Mouse (Mus musculus) embryonic stem cell, embryonic (primary cell): ENCODE data around the gene Ezh1.

ENCODE experiments used
- CTCF ChIA-PET, 4 experiments: fragments of 300-600 bp in 2 of 4; fragments of 350-600 bp in 2 of 4; sonication (Branson Sonifier 250); formaldehyde crosslinking; loops; one replicate each; lab custom pipeline; 2022; ENCODE audit warnings: inconsistent platforms in 2 of 4; lab: Charles Lee
- POLR2A ChIA-PET, 4 experiments: fragments of 300-600 bp in 2 of 4; fragments of 350-600 bp in 2 of 4; sonication (Branson Sonifier 250); formaldehyde crosslinking; loops; one replicate each; lab custom pipeline; 2022; ENCODE audit warnings: antibody characterized with exemption in 4 of 4, inconsistent platforms in 1 of 4; lab: Charles Lee

The Ezh1 gene

GRCm38 (mm10) chr11:101185441-101185840 is 40.8 kb downstream of the Ezh1 start:
- POLR2A ChIA-PET, result no interaction called here
- CTCF ChIA-PET, result interaction anchor here in 3 of 4 experiments (0.6 to 1.5 kb wide), 3 partner anchors 8 to 471 kb away, joined by 3 to 4 read pairs (median 4); no protein-coding TSS in a partner anchor

- CTCF ChIA-PET, result interaction anchor here in 3 of 4 experiments (0.6 to 1.5 kb wide), 3 partner anchors 8 to 471 kb away, joined by 3 to 4 read pairs (median 4); no protein-coding TSS in a partner anchor
- POLR2A ChIA-PET, result interaction anchor here in 2 of 4 experiments (0.6 to 0.8 kb wide), 3 partner anchors 65 to 176 kb away, joined by 3 read pairs; no protein-coding TSS in a partner anchor
Observed at GRCm38 (mm10) chr11:101184984-101185383, 41.3 kb downstream of the Ezh1 start.

- POLR2A ChIA-PET, result interaction anchor here in 2 of 4 experiments (0.6 to 1.4 kb wide), 9 partner anchors 8 to 118 kb away, joined by 3 to 5 read pairs (median 3); partner anchors contain the start of gene Plekhh3 (in 1 of the 2)
- CTCF ChIA-PET, result interaction anchor here in 3 of 4 experiments (0.6 to 1.8 kb wide), 6 partner anchors 9 to 1626 kb away, joined by 3 to 6 read pairs (median 3); partner anchors contain the start of gene Cntnap1 (in 1 of the 3)
Observed at GRCm38 (mm10) chr11:101182771-101183517, 43.3 kb downstream of the Ezh1 start.

- CTCF ChIA-PET, result interaction anchor here (0.5 to 2.2 kb wide), 13 partner anchors 9 to 340 kb away, joined by 3 to 24 read pairs (median 6); partner anchors contain the start of genes Becn1 (in 1 of the 4), Cntnap1 (in 1 of the 4) and Psmc3ip (in 1 of the 4)
- POLR2A ChIA-PET, result interaction anchor here in 2 of 4 experiments (0.6 to 1.5 kb wide), 6 partner anchors 8 to 119 kb away, joined by 3 to 4 read pairs (median 3); partner anchors contain the start of gene Plekhh3 (in 1 of the 2)
Observed at GRCm38 (mm10) chr11:101181961-101182360, 44.3 kb downstream of the Ezh1 start.

GRCm38 (mm10) chr11:101180846-101181740 is 45.2 kb downstream of the Ezh1 start:
- POLR2A ChIA-PET, result interaction anchor here in 3 of 4 experiments (0.6 to 1.5 kb wide), 27 partner anchors 9 to 1246 kb away, joined by 3 to 8 read pairs (median 3); partner anchors contain the start of genes Plekhh3 (in 3 of the 3), Becn1 (in 1 of the 3), Psmc3ip (in 1 of the 3) and Retreg3 (in 1 of the 3)
- CTCF ChIA-PET, result interaction anchor here (0.5 to 2.5 kb wide), 85 partner anchors 8 to 1117 kb away, joined by 3 to 33 read pairs (median 5); partner anchors contain the start of genes Becn1 (in 2 of the 4), Plekhh3 (in 2 of the 4), Retreg3 (in 2 of the 4) and Tubg1 (in 2 of the 4)

- ChIA-PET CTCF (interaction anchor here (0.5 to 2.5 kb wide), 86 partner anchors 9 to 1117 kb away, joined by 3 to 33 read pairs (median 5); partner anchors contain the start of genes Becn1 (in 2 of the 4), Plekhh3 (in 2 of the 4), Retreg3 (in 2 of the 4) and Tubg1 (in 2 of the 4)), POLR2A (interaction anchor here in 3 of 4 experiments (0.6 to 1.5 kb wide), 23 partner anchors 9 to 1247 kb away, joined by 3 to 8 read pairs (median 3); partner anchors contain the start of genes Plekhh3 (in 2 of the 3), Psmc3ip (in 1 of the 3), Retreg3 (in 1 of the 3) and Rpl27 (in 1 of the 3))
Observed at GRCm38 (mm10) chr11:101180261-101180660, 46.0 kb downstream of the Ezh1 start.

GRCm38 (mm10) chr11:101179306-101179705 is 47.0 kb downstream of the Ezh1 start:
- POLR2A ChIA-PET, result interaction anchor here in 2 of 4 experiments (0.8 to 4.0 kb wide), 6 partner anchors 14 to 123 kb away, joined by 3 to 20 read pairs (median 4); partner anchors contain the start of genes Becn1 (in 2 of the 2) and Coasy (in 1 of the 2)

GRCm38 (mm10) chr11:101178061-101179058 is 47.9 kb downstream of the Ezh1 start:
- ChIA-PET CTCF (interaction anchor here in 3 of 4 experiments (0.5 to 8.3 kb wide), 24 partner anchors 12 to 221 kb away, joined by 3 to 135 read pairs (median 7); partner anchors contain the start of genes Becn1 (in 1 of the 3), Mlx (in 1 of the 3), Psmc3ip (in 1 of the 3) and Wnk4 (in 1 of the 3)), POLR2A (interaction anchor here (0.6 to 4.0 kb wide), 11 partner anchors 13 to 1939 kb away, joined by 3 to 20 read pairs (median 3); partner anchors contain the start of genes Becn1 (in 2 of the 4), Coasy (in 1 of the 4), Psmc3ip (in 1 of the 4) and Rpl27 (in 1 of the 4))

More at GRCm38 (mm10) chr11:101179306-101179705, 47.0 kb downstream of the Ezh1 start:
- CTCF ChIA-PET, result interaction anchor here in 3 of 4 experiments (0.7 to 3.5 kb wide), 6 partner anchors 12 to 822 kb away, joined by 3 to 33 read pairs (median 4); no protein-coding TSS in a partner anchor

- ChIA-PET CTCF (interaction anchor here (0.6 to 8.3 kb wide), 128 partner anchors 8 to 537 kb away, joined by 3 to 135 read pairs (median 4); partner anchors contain the start of genes Becn1 (in 4 of the 4), Psmc3ip (in 4 of the 4), Cntd1 (in 2 of the 4) and Coa3 (in 2 of the 4)), POLR2A (interaction anchor here in 3 of 4 experiments (0.6 to 4.0 kb wide), 51 partner anchors 11 to 564 kb away, joined by 3 to 20 read pairs (median 4); partner anchors contain the start of genes Psmc3ip (in 3 of the 3), Rpl27 (in 3 of the 3), Becn1 (in 2 of the 3) and Naglu (in 2 of the 3))
Observed at GRCm38 (mm10) chr11:101176933-101177773, 49.1 kb downstream of the Ezh1 start.

- CTCF ChIA-PET, result interaction anchor here (0.6 to 8.3 kb wide), 118 partner anchors 8 to 536 kb away, joined by 3 to 135 read pairs (median 5); partner anchors contain the start of genes Becn1 (in 4 of the 4), Psmc3ip (in 4 of the 4), Cntd1 (in 2 of the 4) and Coa3 (in 2 of the 4)
- POLR2A ChIA-PET, result interaction anchor here (0.6 to 4.0 kb wide), 45 partner anchors 9 to 563 kb away, joined by 3 to 20 read pairs (median 4); partner anchors contain the start of genes Rpl27 (in 3 of the 4), Becn1 (in 2 of the 4), Naglu (in 2 of the 4) and Psmc3ip (in 2 of the 4)
Observed at GRCm38 (mm10) chr11:101176117-101176691, 50.1 kb downstream of the Ezh1 start.

GRCm38 (mm10) chr11:101175636-101176116 is 50.6 kb downstream of the Ezh1 start:
- ChIA-PET CTCF (interaction anchor here (0.6 to 8.3 kb wide), 71 partner anchors 8 to 505 kb away, joined by 3 to 135 read pairs (median 6); partner anchors contain the start of genes Becn1 (in 2 of the 4), Naglu (in 2 of the 4), Psmc3ip (in 2 of the 4) and Cavin1 (in 1 of the 4)), POLR2A (interaction anchor here (0.6 to 4.0 kb wide), 24 partner anchors 8 to 281 kb away, joined by 3 to 20 read pairs (median 5); partner anchors contain the start of genes Rpl27 (in 2 of the 4), Becn1 (in 1 of the 4), Cntd1 (in 1 of the 4) and Coa3 (in 1 of the 4))

GRCm38 (mm10) chr11:101174851-101175628 is 51.2 kb downstream of the Ezh1 start, which contains the start of gene Ccr10:
Ccr10 (minus strand) TSS chr11:101175443.
- ChIA-PET CTCF (interaction anchor here in 3 of 4 experiments (0.6 to 8.3 kb wide), 14 partner anchors 11 to 342 kb away, joined by 3 to 135 read pairs (median 6); partner anchors contain the start of genes Coasy (in 1 of the 3), Psmc3ip (in 1 of the 3), Retreg3 (in 1 of the 3) and Tubg1 (in 1 of the 3)), POLR2A (interaction anchor here in 2 of 4 experiments (1.1 to 4.6 kb wide), 10 partner anchors 10 to 267 kb away, joined by 3 to 23 read pairs (median 5); partner anchors contain the start of genes Retreg3 (in 1 of the 2), Rpl27 (in 1 of the 2) and Tubg1 (in 1 of the 2))
